Mouse (Mus musculus): Measurements from ENCODE around the gene Arsg. TPM values are rescaled to one million over a fixed set of nuclear protein-coding genes. Genes with fewer than 3 reads are reported as not detected.

The Arsg gene
- total RNA-seq (2014; rRNA removed), result 6.6 and 6.9 TPM in 2 replicates
- 5.1 and 6.0 TPM in 2 replicates for polyA plus RNA-seq (2015; fragmentation: Nextera tagmentation; extraction: Ambion mirVana)

- H3K9ac ChIP-seq (replicated peaks; ENCODE audit: low read length, poor library complexity, severe bottlenecking), result peak within 1 kb of the TSS; percentile 99
- ATAC-seq (ENCODE audit: low FRiP score) (peak; percentile 88), DNase-seq (ENCODE audit: low spot score) (peak; percentile 89)
- no peak for TF ChIP-seq CTCF (IDR thresholded peaks at IDR 0.05)
- no peaks in the 10 kb centered on the region for H3K4me1 ChIP-seq (ENCODE audit: insufficient read depth, low read length)
- no peaks in the 10 kb centered on the region for H3K9me3 ChIP-seq (ENCODE audit: low read length)
- no peaks in the 10 kb centered on the region for H3K36me3 ChIP-seq (ENCODE audit: insufficient read depth, low read length)
- H3K27me3 ChIP-seq (ENCODE audit: insufficient read depth, low read length), result no peaks in the 10 kb centered on the region; the same call in 1 of the 2 replicates
- WGBS, result under 1% methylated on average over 64 of the region's 111 CpGs
- peak within 1 kb of the TSS; percentile 94 for H3K4me2 ChIP-seq (ENCODE audit: low read depth, low read length, poor library complexity, severe bottlenecking)
- H3K27ac ChIP-seq (ENCODE audit: low read depth, low read length), result peak within 1 kb of the TSS; percentile 95
- peak within 1 kb of the TSS; percentile 81 for H3K4me3 ChIP-seq (ENCODE audit: low read depth, low read length)
Observed at GRCm38 (mm10) chr11:109473171-109474085, at the start of gene Arsg, which contains the start of gene Slc16a6. TSS of gene Arsg (plus strand) at chr11:109473374. TSS of gene Slc16a6 (minus strand) at chr11:109473598.

- H3K9ac ChIP-seq (replicated peaks; ENCODE audit: low read length, poor library complexity, severe bottlenecking), result peak within 1 kb of the TSS; percentile 70
- WGBS, result under 1% methylated on average over 65 of the region's 65 CpGs
- H3K36me3 ChIP-seq (ENCODE audit: insufficient read depth, low read length), result peaks cover 6% of the 10 kb centered on the region
- peak within 1 kb of the TSS; percentile 57 for H3K4me2 ChIP-seq (ENCODE audit: low read depth, low read length, poor library complexity, severe bottlenecking)
- no peaks in the 10 kb centered on the region for H3K9me3 ChIP-seq (ENCODE audit: low read length)
- peak within 1 kb of the TSS; percentile 75 for H3K27ac ChIP-seq (ENCODE audit: low read depth, low read length)
- H3K27me3 ChIP-seq (ENCODE audit: insufficient read depth, low read length), result no peaks in the 10 kb centered on the region
- H3K4me3 ChIP-seq (ENCODE audit: low read depth, low read length), result peak within 1 kb of the TSS; percentile 57
- ATAC-seq (ENCODE audit: low FRiP score), result peak; percentile 96
- peak; percentile 84 for TF ChIP-seq CTCF (IDR thresholded peaks at IDR 0.05)
- peaks cover 6% of the 10 kb centered on the region; the same call in 1 of the 2 replicates for H3K4me1 ChIP-seq (ENCODE audit: insufficient read depth, low read length)
- DNase-seq (ENCODE audit: low spot score), result peak; percentile 99
Observed at GRCm38 (mm10) chr11:109425392-109426271, 47.5 kb upstream of the Arsg start, which contains the start of gene Amz2. TSS of gene Amz2 (plus strand) at chr11:109425946.

- WGBS, result under 1% methylated on average over 11 of the region's 11 CpGs
- Histone ChIP-seq H3K4me1 (ENCODE audit: insufficient read depth, low read length) (peaks cover 6% of the 10 kb centered on the region; the same call in 1 of the 2 replicates), H3K27ac (ENCODE audit: low read depth, low read length) (peak overlapping the region; percentile 75), H3K4me3 (ENCODE audit: low read depth, low read length) (peak overlapping the region; percentile 57), H3K9ac (replicated peaks; ENCODE audit: low read length, poor library complexity, severe bottlenecking) (peak overlapping the region; percentile 70), H3K27me3 (ENCODE audit: insufficient read depth, low read length) (no peaks in the 10 kb centered on the region), H3K9me3 (ENCODE audit: low read length) (no peaks in the 10 kb centered on the region), H3K36me3 (ENCODE audit: insufficient read depth, low read length) (peaks cover 6% of the 10 kb centered on the region), H3K4me2 (ENCODE audit: low read depth, low read length, poor library complexity, severe bottlenecking) (peak overlapping the region; percentile 57)
- DNase-seq (ENCODE audit: low spot score), result no peak
- ATAC-seq (ENCODE audit: low FRiP score), result no peak
- TF ChIP-seq CTCF (IDR thresholded peaks at IDR 0.05), result no peak
Observed at GRCm38 (mm10) chr11:109426272-109426586, 46.9 kb upstream of the Arsg start.

GRCm38 (mm10) chr11:109427353-109427752 lies 45.8 kb upstream of the Arsg start:
- Histone ChIP-seq H3K36me3 (ENCODE audit: insufficient read depth, low read length) (peaks cover 7% of the 10 kb centered on the region), H3K27me3 (ENCODE audit: insufficient read depth, low read length) (no peaks in the 10 kb centered on the region), H3K27ac (ENCODE audit: low read depth, low read length) (no peak overlapping the region), H3K4me3 (ENCODE audit: low read depth, low read length) (peak overlapping the region; percentile 57; the same call in 1 of the 2 replicates), H3K9ac (replicated peaks; ENCODE audit: low read length, poor library complexity, severe bottlenecking) (no peak overlapping the region), H3K4me2 (ENCODE audit: low read depth, low read length, poor library complexity, severe bottlenecking) (peak overlapping the region; percentile 57; the same call in 1 of the 2 replicates), H3K9me3 (ENCODE audit: low read length) (no peaks in the 10 kb centered on the region), H3K4me1 (ENCODE audit: insufficient read depth, low read length) (peaks cover 6% of the 10 kb centered on the region; the same call in 1 of the 2 replicates)
- ATAC-seq (ENCODE audit: low FRiP score) (no peak), DNase-seq (ENCODE audit: low spot score) (no peak)
- TF ChIP-seq CTCF (IDR thresholded peaks at IDR 0.05), result no peak
- WGBS, result 92% methylated on average over 5 of the region's 5 CpGs

GRCm38 (mm10) chr11:109434233-109434798 lies 38.9 kb upstream of the Arsg start:
- Histone ChIP-seq H3K9me3 (ENCODE audit: low read length) (no peaks in the 10 kb centered on the region), H3K4me3 (ENCODE audit: low read depth, low read length) (no peak overlapping the region), H3K27ac (ENCODE audit: low read depth, low read length) (no peak overlapping the region), H3K36me3 (ENCODE audit: insufficient read depth, low read length) (peaks cover 49% of the 10 kb centered on the region), H3K4me1 (ENCODE audit: insufficient read depth, low read length) (no peaks in the 10 kb centered on the region), H3K4me2 (ENCODE audit: low read depth, low read length, poor library complexity, severe bottlenecking) (no peak overlapping the region), H3K9ac (replicated peaks; ENCODE audit: low read length, poor library complexity, severe bottlenecking) (no peak overlapping the region), H3K27me3 (ENCODE audit: insufficient read depth, low read length) (no peaks in the 10 kb centered on the region)
- WGBS, result 94% methylated on average over 16 of the region's 16 CpGs
- ATAC-seq (ENCODE audit: low FRiP score), result no peak
- DNase-seq (ENCODE audit: low spot score), result no peak
- no peak for TF ChIP-seq CTCF (IDR thresholded peaks at IDR 0.05)
